Mouse (Mus musculus): Measurements from ENCODE around the gene Gp9.

Gp9 gene

GRCm38 (mm10) chr6:87777842-87778241 is at the start of gene Gp9:
Gene Gp9, plus strand, starts transcription at chr6:87778072.
- no peak for DNase-seq (ENCODE audit: low spot score)

- DNase-seq (ENCODE audit: low spot score): no peak
Observed at GRCm38 (mm10) chr6:87728102-87728501, 49.8 kb upstream of the Gp9 start.

GRCm38 (mm10) chr6:87730141-87730540 is 47.7 kb upstream of the Gp9 start:
- no peak for DNase-seq (ENCODE audit: low spot score)

- DNase-seq (ENCODE audit: low spot score): no peak
Observed at GRCm38 (mm10) chr6:87730591-87731462, 47.0 kb upstream of the Gp9 start, which contains the start of gene Efcc1. Gene Efcc1, plus strand, starts transcription at chr6:87730869.

GRCm38 (mm10) chr6:87731463-87732095 is 46.3 kb upstream of the Gp9 start:
- no peak for DNase-seq (ENCODE audit: low spot score)

GRCm38 (mm10) chr6:87732151-87733011 is 45.5 kb upstream of the Gp9 start:
- DNase-seq (ENCODE audit: low spot score): no peak

- no peak for DNase-seq (ENCODE audit: low spot score)
Observed at GRCm38 (mm10) chr6:87733131-87733930, 44.5 kb upstream of the Gp9 start.

GRCm38 (mm10) chr6:87734136-87734535 is 43.7 kb upstream of the Gp9 start:
- no peak for DNase-seq (ENCODE audit: low spot score)

- DNase-seq (ENCODE audit: low spot score): no peak
Observed at GRCm38 (mm10) chr6:87736923-87737322, 40.9 kb upstream of the Gp9 start.

- DNase-seq (ENCODE audit: low spot score): no peak
Observed at GRCm38 (mm10) chr6:87737921-87738626, 39.8 kb upstream of the Gp9 start.

GRCm38 (mm10) chr6:87739898-87740297 is 38.0 kb upstream of the Gp9 start:
- no peak for DNase-seq (ENCODE audit: low spot score)

- DNase-seq (ENCODE audit: low spot score): peak; percentile 84
Observed at GRCm38 (mm10) chr6:87740496-87740895, 37.4 kb upstream of the Gp9 start.

GRCm38 (mm10) chr6:87741978-87742377 is 35.9 kb upstream of the Gp9 start:
- no peak for DNase-seq (ENCODE audit: low spot score)

GRCm38 (mm10) chr6:87742804-87743203 is 35.1 kb upstream of the Gp9 start:
- DNase-seq (ENCODE audit: low spot score): no peak

GRCm38 (mm10) chr6:87743281-87743680 is 34.6 kb upstream of the Gp9 start:
- DNase-seq (ENCODE audit: low spot score): no peak

GRCm38 (mm10) chr6:87744632-87745031 is 33.2 kb upstream of the Gp9 start:
- DNase-seq (ENCODE audit: low spot score): no peak

- no peak for DNase-seq (ENCODE audit: low spot score)
Observed at GRCm38 (mm10) chr6:87745301-87745700, 32.6 kb upstream of the Gp9 start.

GRCm38 (mm10) chr6:87746059-87746458 is 31.8 kb upstream of the Gp9 start:
- no peak for DNase-seq (ENCODE audit: low spot score)

GRCm38 (mm10) chr6:87746849-87747248 is 31.0 kb upstream of the Gp9 start:
- DNase-seq (ENCODE audit: low spot score): no peak

GRCm38 (mm10) chr6:87748078-87748477 is 29.8 kb upstream of the Gp9 start:
- DNase-seq (ENCODE audit: low spot score): no peak

- no peak for DNase-seq (ENCODE audit: low spot score)
Observed at GRCm38 (mm10) chr6:87748531-87748930, 29.3 kb upstream of the Gp9 start.

Measured in c-Kit-positive CD71-positive TER-119-positive erythroid progenitor cells, embryonic 14.5 days (primary cell).